Mouse (Mus musculus): Measurements from ENCODE around the gene Olfr524. TPM values are rescaled to one million over a fixed set of nuclear protein-coding genes. Genes with fewer than 3 reads are reported as not detected.

Gene Olfr524
- polyA plus RNA-seq (2014; fragmentation: Nextera tagmentation; extraction: Ambion mirVana) = not detected in 2 replicates

- ATAC-seq (ENCODE audit: insufficient read depth, low FRiP score, low TSS enrichment) (no peak), DNase-seq (ENCODE audit: low spot score) (no peak)
- no peak within 1 kb of the TSS for H3K27ac ChIP-seq (ENCODE audit: low read depth, low read length)
- H3K9me3 ChIP-seq (ENCODE audit: control insufficient read depth, low read length) = no peaks in the 10 kb centered on the region
- no peaks in the 10 kb centered on the region for H3K4me1 ChIP-seq (ENCODE audit: control insufficient read depth, insufficient read depth, low read length)
- H3K36me3 ChIP-seq (ENCODE audit: control insufficient read depth, insufficient read depth, low read length) = no peaks in the 10 kb centered on the region
- no peak within 1 kb of the TSS for H3K4me2 ChIP-seq (ENCODE audit: low read depth)
- H3K4me3 ChIP-seq (ENCODE audit: low read depth, low read length) = no peak within 1 kb of the TSS
- H3K27me3 ChIP-seq (ENCODE audit: control insufficient read depth, insufficient read depth, low read length) = no peaks in the 10 kb centered on the region
- H3K9ac ChIP-seq (ENCODE audit: low read length) = no peak within 1 kb of the TSS
Observed at GRCm38 (mm10) chr7:140205864-140206263, at the start of gene Olfr524. TSS of gene Olfr524 (minus strand) at chr7:140205964.

DNA sequence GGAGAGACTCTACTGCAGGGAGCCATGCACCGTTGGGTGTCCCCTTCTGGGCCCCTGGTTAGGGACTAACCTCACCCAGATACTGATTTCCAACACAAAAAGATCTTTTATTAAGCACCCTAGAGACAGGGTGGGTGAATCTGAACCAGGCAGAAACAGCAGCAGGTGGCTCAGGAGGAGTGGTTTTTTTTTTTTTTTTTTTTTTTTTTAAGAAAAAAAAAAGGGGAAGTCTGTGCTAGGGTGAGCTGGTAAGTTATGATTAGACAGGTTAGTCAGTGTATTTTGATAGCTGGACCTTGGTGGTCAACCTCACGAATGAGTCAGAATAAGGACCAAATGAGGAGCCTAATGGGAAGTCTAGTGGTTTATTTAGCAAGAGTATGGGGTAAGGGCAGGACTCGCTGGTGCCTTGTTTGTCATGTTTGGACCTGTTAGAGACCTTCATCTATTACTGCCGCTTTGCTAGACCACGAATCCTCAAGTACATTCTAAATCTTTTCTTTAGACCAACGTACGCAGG is 48.1 kb upstream of the Olfr524 start:
- Histone ChIP-seq H3K36me3 (ENCODE audit: control insufficient read depth, insufficient read depth, low read length) (no peaks in the 10 kb centered on the region), H3K4me1 (ENCODE audit: control insufficient read depth, insufficient read depth, low read length) (no peaks in the 10 kb centered on the region), H3K27ac (ENCODE audit: low read depth, low read length) (no peak overlapping the region), H3K27me3 (ENCODE audit: control insufficient read depth, insufficient read depth, low read length) (no peaks in the 10 kb centered on the region), H3K4me3 (ENCODE audit: low read depth, low read length) (no peak overlapping the region), H3K9me3 (ENCODE audit: control insufficient read depth, low read length) (no peaks in the 10 kb centered on the region), H3K9ac (ENCODE audit: low read length) (no peak overlapping the region), H3K4me2 (ENCODE audit: low read depth) (no peak overlapping the region)
- WGBS = 90% methylated on average over 7 of the region's 7 CpGs
- DNase-seq (ENCODE audit: low spot score) (no peak), ATAC-seq (ENCODE audit: insufficient read depth, low FRiP score, low TSS enrichment) (no peak)

- Histone ChIP-seq H3K9me3 (ENCODE audit: control insufficient read depth, low read length) (no peaks in the 10 kb centered on the region), H3K4me1 (ENCODE audit: control insufficient read depth, insufficient read depth, low read length) (no peaks in the 10 kb centered on the region), H3K36me3 (ENCODE audit: control insufficient read depth, insufficient read depth, low read length) (no peaks in the 10 kb centered on the region), H3K4me3 (ENCODE audit: low read depth, low read length) (no peak within 1 kb of the TSS), H3K27me3 (ENCODE audit: control insufficient read depth, insufficient read depth, low read length) (no peaks in the 10 kb centered on the region), H3K9ac (ENCODE audit: low read length) (no peak within 1 kb of the TSS), H3K27ac (ENCODE audit: low read depth, low read length) (no peak within 1 kb of the TSS), H3K4me2 (ENCODE audit: low read depth) (no peak within 1 kb of the TSS)
- ATAC-seq (ENCODE audit: insufficient read depth, low FRiP score, low TSS enrichment) = no peak
- no peak for DNase-seq (ENCODE audit: low spot score)
- WGBS = 90% methylated on average over 4 of the region's 4 CpGs
Observed at GRCm38 (mm10) chr7:140247216-140247615, 41.5 kb upstream of the Olfr524 start, which contains the start of gene 5830411N06Rik. TSS of gene 5830411N06Rik (plus strand) at chr7:140247284.

GRCm38 (mm10) chr7:140233696-140234095 is 27.9 kb upstream of the Olfr524 start:
- DNase-seq (ENCODE audit: low spot score) (no peak), ATAC-seq (ENCODE audit: insufficient read depth, low FRiP score, low TSS enrichment) (no peak)
- no peak overlapping the region for H3K4me2 ChIP-seq (ENCODE audit: low read depth)
- WGBS = 95% methylated on average over 3 of the region's 3 CpGs
- no peaks in the 10 kb centered on the region for H3K4me1 ChIP-seq (ENCODE audit: control insufficient read depth, insufficient read depth, low read length)
- H3K9me3 ChIP-seq (ENCODE audit: control insufficient read depth, low read length) = no peaks in the 10 kb centered on the region
- no peaks in the 10 kb centered on the region for H3K27me3 ChIP-seq (ENCODE audit: control insufficient read depth, insufficient read depth, low read length)
- no peak overlapping the region for H3K27ac ChIP-seq (ENCODE audit: low read depth, low read length)
- H3K36me3 ChIP-seq (ENCODE audit: control insufficient read depth, insufficient read depth, low read length) = no peaks in the 10 kb centered on the region
- H3K9ac ChIP-seq (ENCODE audit: low read length) = no peak overlapping the region
- H3K4me3 ChIP-seq (ENCODE audit: low read depth, low read length) = no peak overlapping the region

DNA sequence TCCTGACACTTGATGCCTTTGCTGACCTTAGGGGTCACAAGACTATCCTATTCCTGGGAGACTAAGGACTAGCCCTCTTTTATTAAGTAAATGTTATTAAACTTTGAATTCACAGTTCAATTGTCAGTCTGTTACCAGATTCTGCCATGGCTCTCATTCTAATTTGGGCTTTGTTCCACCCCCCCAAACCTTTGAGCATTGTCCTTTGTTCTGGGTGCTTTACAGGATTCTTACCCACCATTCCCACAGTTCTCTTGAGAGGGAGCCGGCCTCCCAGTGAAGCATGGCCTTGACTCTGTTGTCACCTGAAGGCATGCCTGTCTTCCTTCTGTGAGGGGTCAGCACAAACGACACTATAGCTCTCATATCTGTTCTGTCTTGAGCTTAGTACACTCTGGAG is 25.3 kb upstream of the Olfr524 start:
- WGBS = 83% methylated on average over 2 of the region's 2 CpGs
- H3K4me2 ChIP-seq (ENCODE audit: low read depth) = no peak overlapping the region
- DNase-seq (ENCODE audit: low spot score) (no peak), ATAC-seq (ENCODE audit: insufficient read depth, low FRiP score, low TSS enrichment) (no peak)
- no peak overlapping the region for H3K9ac ChIP-seq (ENCODE audit: low read length)
- H3K27ac ChIP-seq (ENCODE audit: low read depth, low read length) = no peak overlapping the region
- no peaks in the 10 kb centered on the region for H3K4me1 ChIP-seq (ENCODE audit: control insufficient read depth, insufficient read depth, low read length)
- H3K36me3 ChIP-seq (ENCODE audit: control insufficient read depth, insufficient read depth, low read length) = no peaks in the 10 kb centered on the region
- H3K9me3 ChIP-seq (ENCODE audit: control insufficient read depth, low read length) = no peaks in the 10 kb centered on the region
- no peak overlapping the region for H3K4me3 ChIP-seq (ENCODE audit: low read depth, low read length)
- H3K27me3 ChIP-seq (ENCODE audit: control insufficient read depth, insufficient read depth, low read length) = no peaks in the 10 kb centered on the region

GRCm38 (mm10) chr7:140228476-140228875 is 22.7 kb upstream of the Olfr524 start:
- H3K9ac ChIP-seq (ENCODE audit: low read length) = no peak overlapping the region
- no peaks in the 10 kb centered on the region for H3K4me1 ChIP-seq (ENCODE audit: control insufficient read depth, insufficient read depth, low read length)
- no peak overlapping the region for H3K4me3 ChIP-seq (ENCODE audit: low read depth, low read length)
- no peak overlapping the region for H3K4me2 ChIP-seq (ENCODE audit: low read depth)
- ATAC-seq (ENCODE audit: insufficient read depth, low FRiP score, low TSS enrichment) = no peak
- WGBS = 86% methylated on average over 13 of the region's 13 CpGs
- H3K9me3 ChIP-seq (ENCODE audit: control insufficient read depth, low read length) = no peaks in the 10 kb centered on the region
- H3K36me3 ChIP-seq (ENCODE audit: control insufficient read depth, insufficient read depth, low read length) = no peaks in the 10 kb centered on the region
- H3K27me3 ChIP-seq (ENCODE audit: control insufficient read depth, insufficient read depth, low read length) = no peaks in the 10 kb centered on the region
- H3K27ac ChIP-seq (ENCODE audit: low read depth, low read length) = no peak overlapping the region
- DNase-seq (ENCODE audit: low spot score) = no peak

DNA sequence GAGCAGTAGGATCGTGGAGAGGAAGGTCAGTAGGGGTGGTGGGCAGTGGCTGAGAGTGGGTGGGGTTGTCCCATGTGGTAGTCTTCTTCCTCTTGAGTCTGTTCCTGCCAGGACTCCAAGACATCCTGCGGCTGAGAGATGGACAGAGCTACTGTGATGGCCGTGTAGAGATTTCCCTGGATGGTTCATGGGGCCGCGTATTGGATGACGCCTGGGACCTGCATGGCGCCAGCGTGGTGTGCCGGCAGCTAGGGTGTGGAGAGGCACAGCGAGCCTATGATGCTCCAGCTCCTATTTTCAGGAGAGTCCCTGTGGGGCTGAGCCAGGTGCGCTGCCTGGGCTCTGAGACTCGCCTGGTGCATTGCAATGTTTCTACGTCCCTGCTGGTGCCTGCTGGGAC is 18.4 kb upstream of the Olfr524 start:
- Histone ChIP-seq H3K9me3 (ENCODE audit: control insufficient read depth, low read length) (no peaks in the 10 kb centered on the region), H3K9ac (ENCODE audit: low read length) (no peak overlapping the region), H3K4me2 (ENCODE audit: low read depth) (no peak overlapping the region)

DNA sequence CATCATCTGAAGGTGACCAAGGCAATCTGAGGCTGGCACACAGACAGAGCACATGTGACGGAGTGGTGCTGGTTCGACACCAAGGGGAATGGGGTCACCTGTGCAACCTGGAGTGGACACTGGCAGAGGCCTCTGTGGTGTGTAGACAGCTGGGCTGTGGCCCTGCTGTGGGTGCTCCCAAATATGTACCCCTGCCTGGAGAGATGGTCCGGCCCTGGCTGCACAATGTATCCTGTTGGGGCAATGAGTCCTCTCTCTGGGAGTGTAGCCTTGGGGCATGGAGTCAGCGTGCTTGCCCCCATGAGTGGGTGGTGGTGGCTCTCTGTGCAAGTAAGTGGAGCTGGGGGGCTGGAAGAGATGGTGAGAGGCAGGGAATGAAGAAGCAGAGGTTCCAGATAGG is 14.6 kb upstream of the Olfr524 start:
- no peak for ATAC-seq (ENCODE audit: insufficient read depth, low FRiP score, low TSS enrichment)
- 84% methylated on average over 4 of the region's 4 CpGs for WGBS

More for the DNA sequence above, 18.4 kb upstream of the Olfr524 start:
- no peaks in the 10 kb centered on the region for H3K4me1 ChIP-seq (ENCODE audit: control insufficient read depth, insufficient read depth, low read length)
- H3K27ac ChIP-seq (ENCODE audit: low read depth, low read length) = no peak overlapping the region
- WGBS = 92% methylated on average over 13 of the region's 13 CpGs
- DNase-seq (ENCODE audit: low spot score) (no peak), ATAC-seq (ENCODE audit: insufficient read depth, low FRiP score, low TSS enrichment) (no peak)
- no peaks in the 10 kb centered on the region for H3K27me3 ChIP-seq (ENCODE audit: control insufficient read depth, insufficient read depth, low read length)
- no peak overlapping the region for H3K4me3 ChIP-seq (ENCODE audit: low read depth, low read length)
- no peaks in the 10 kb centered on the region for H3K36me3 ChIP-seq (ENCODE audit: control insufficient read depth, insufficient read depth, low read length)

DNA sequence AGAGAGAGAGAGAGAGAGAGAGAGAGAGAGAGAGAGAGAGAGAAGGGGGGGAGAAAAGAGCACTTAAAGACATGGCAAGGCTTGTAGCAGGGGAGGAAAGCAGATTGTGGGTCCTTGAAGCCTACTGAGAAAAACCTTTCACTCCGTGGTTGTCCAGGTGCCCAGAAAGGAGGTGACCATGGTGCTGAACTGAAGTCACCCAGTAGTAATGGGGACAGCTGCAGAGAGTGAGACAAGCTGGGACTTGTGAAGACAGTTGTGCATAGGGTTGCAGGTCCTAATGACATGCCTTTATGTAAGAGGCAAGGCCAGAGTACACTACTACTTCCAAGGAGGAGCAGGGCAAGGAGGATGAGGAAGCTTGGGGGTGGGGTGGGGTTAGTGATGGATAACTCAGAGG is 13.5 kb upstream of the Olfr524 start:
- H3K36me3 ChIP-seq (ENCODE audit: control insufficient read depth, insufficient read depth, low read length) = no peaks in the 10 kb centered on the region
- H3K27me3 ChIP-seq (ENCODE audit: control insufficient read depth, insufficient read depth, low read length) = no peaks in the 10 kb centered on the region
- DNase-seq (ENCODE audit: low spot score) (no peak), ATAC-seq (ENCODE audit: insufficient read depth, low FRiP score, low TSS enrichment) (no peak)
- no peaks in the 10 kb centered on the region for H3K4me1 ChIP-seq (ENCODE audit: control insufficient read depth, insufficient read depth, low read length)
- H3K9me3 ChIP-seq (ENCODE audit: control insufficient read depth, low read length) = no peaks in the 10 kb centered on the region
- H3K9ac ChIP-seq (ENCODE audit: low read length) = no peak overlapping the region
- no peak overlapping the region for H3K27ac ChIP-seq (ENCODE audit: low read depth, low read length)
- H3K4me3 ChIP-seq (ENCODE audit: low read depth, low read length) = no peak overlapping the region
- WGBS = 35% methylated on average over 1 of the region's 1 CpGs
- no peak overlapping the region for H3K4me2 ChIP-seq (ENCODE audit: low read depth)

More for the DNA sequence above, 14.6 kb upstream of the Olfr524 start:
- DNase-seq (ENCODE audit: low spot score) = no peak
- no peaks in the 10 kb centered on the region for H3K27me3 ChIP-seq (ENCODE audit: control insufficient read depth, insufficient read depth, low read length)
- no peak overlapping the region for H3K4me3 ChIP-seq (ENCODE audit: low read depth, low read length)
- no peak overlapping the region for H3K9ac ChIP-seq (ENCODE audit: low read length)
- H3K4me1 ChIP-seq (ENCODE audit: control insufficient read depth, insufficient read depth, low read length) = no peaks in the 10 kb centered on the region
- no peaks in the 10 kb centered on the region for H3K36me3 ChIP-seq (ENCODE audit: control insufficient read depth, insufficient read depth, low read length)
- no peak overlapping the region for H3K4me2 ChIP-seq (ENCODE audit: low read depth)
- H3K27ac ChIP-seq (ENCODE audit: low read depth, low read length) = no peak overlapping the region
- no peaks in the 10 kb centered on the region for H3K9me3 ChIP-seq (ENCODE audit: control insufficient read depth, low read length)
